Mouse (Mus musculus) cerebellum, adult 11-12 months (tissue): ENCODE measurements at regions not wholly inside any gene's neighbourhood (a gene's known extent, or its start where the extent isn't known, plus 50 kb on each side); places are given as distances from the start of the nearest gene placed in this dataset.

Source experiments
- DNase-seq: peaks from one replicate; pipeline ENCODE4 v3.0.0; 2022

DNA sequence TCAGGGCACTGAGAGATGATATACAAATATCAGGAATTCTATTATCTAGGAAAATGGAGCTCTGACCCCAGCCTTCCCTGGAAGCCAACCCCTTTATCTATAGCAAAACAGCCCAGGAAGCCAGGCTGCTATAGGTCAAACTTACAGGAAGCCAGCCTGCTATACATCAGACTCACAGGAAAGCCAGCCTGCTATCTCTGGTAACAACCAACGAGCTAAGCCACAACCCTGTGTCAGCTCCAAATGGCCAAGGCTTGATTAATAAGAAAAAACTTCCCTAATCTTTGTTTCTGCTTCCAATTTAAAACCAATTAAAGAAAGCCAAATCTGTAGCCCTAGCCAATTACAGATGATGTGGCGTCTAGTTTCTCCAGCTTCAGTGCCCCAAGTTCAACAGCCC lies 114.4 kb upstream of the Tab2 start:
- DNase-seq = no peak

DNA sequence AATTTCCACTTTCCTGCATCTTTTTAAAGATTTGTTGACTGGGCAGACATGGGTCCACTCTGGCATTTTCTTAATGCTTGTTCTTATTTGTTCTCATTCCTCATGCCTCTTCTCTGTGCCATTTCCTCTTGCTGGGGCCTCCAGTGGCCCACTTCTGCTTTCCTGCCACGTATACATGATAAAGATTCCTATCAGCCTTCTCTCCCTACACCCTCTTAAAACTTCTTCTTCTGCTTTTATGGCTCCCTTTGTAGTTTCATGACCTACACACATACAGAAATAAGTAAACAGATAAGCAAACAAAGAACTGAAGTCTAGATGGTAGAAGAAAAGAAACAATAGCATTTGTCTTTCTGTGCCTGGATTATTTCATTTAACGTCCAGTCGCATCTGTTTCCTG lies 110.9 kb upstream of the Tab2 start:
- DNase-seq = no peak

DNA sequence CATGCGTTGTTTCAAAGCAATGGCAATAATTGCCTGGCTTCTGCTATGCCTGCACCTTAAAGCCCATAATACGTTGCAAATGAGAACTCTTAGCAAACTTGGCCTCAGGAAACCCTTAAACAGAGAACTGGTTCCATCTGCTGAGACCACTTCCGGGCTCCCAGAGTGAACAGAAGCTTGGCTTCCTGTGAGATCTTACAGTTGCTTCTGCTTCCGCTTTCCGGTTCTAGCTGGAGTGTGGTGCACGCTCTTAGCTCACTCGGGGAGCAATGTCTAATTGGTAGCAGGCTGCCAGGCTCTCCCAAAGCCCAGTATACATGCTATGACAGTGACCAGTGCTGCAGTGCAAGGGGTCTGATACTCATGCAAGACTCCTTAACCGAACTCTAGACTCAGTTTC lies 109.7 kb upstream of the Tab2 start:
- no peak for DNase-seq

DNA sequence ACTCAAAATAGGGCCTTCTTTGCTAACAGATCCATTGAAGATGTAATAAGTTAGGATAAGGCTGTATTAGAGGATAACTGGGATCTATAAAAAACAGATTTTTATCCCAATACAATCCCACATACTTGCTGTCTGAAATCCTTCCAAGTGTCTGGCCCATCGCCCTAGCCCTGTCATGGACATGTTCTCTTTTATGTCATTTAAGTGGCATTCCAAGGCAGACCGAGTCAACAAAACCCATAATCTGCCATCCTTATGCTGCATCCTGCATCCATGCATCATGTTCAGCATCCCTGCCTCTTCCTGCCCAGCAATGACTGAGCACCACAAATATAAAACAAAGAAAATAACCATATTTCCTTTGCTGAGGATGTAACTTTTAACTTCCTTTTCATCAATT lies 108.3 kb upstream of the Tab2 start:
- no peak for DNase-seq

DNA sequence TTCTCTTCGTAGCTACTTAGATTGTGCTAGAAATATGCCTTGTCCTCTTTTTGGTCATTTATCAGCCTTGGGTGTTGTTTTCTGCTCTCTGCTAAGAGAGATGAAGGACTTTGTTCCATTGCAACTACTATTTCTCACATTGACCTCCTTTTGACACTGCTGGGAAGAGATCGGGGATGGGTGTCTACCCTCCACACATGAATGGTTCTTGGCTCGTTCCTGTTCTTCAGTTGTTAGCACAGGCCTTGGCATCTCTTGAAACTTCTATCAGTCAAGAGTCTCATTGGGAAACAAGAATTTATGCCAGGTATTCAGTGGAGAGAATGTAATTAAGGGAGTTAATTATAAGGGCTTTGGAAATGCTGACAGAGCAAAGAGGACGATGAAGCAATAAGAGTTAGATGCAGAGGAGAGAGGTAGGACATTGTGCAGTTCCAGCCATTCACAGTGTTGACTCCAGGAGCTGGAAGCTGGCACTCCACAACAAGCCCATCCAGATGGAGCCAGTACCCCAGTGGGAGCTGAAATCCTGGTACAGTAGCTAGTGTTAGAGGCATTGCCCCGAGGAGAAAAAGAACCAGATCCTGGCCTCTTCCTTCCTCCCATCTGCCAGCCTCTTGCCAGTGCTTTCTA lies 107.5 kb upstream of the Tab2 start:
- DNase-seq = peak; percentile 32

DNA sequence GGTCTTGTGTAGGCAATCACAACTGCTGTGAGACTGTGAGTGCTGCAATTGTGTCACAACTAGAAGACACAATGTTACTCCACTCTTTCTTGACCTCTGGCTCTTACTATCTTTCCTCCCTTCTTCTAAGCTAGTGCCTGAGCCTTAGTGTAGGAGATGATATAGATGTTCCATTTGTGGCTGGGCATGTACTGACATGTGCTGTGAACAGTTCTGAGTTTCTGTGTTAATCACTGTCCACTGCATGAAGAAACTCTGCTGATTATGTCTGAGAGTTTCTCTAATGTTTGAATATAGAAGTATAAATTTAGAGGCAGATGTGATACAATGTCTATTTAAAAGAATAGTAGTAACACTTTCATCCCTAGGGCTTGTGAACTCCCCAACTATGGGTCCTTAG lies 105.0 kb upstream of the Tab2 start:
- no peak for DNase-seq

DNA sequence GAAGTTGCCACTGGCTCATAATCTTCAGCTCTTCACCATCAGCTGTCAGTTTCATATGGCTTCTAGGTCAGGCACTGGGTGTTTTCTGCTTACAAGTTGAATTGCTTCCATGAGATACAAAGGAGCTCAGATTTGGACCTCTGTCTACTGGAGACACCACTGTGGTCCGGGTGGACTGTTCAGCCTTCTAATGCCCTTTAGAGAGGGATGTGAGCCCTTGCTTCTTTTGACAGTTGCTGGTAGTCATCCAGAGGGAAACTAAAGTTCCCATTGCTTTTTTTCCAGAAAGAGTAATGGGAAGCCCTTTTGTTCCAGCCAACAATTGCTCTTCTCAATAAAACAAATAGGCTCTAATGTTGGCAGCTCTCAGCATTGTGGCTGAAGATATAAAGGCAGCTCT lies 103.7 kb upstream of the Tab2 start:
- DNase-seq = peak; percentile 13

DNA sequence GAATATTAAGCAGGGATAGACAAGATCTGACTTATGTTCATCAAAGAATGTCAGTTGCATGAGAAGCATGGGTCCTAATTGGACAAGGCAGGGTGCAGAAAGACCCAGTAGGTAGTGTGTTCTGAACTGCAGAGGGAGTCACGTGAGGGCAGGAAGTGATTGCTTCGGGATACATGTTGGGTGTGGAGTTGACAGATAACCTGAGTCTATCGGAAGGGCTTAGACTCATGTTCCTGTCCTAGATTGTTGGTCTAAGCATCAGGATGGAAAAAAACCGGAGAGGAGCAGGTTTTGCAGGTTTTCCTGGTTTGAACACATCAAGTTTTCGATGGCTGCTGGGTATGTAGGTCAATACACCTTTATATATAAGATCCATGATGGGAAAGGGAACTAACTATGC lies 101.8 kb upstream of the Tab2 start:
- no peak for DNase-seq

DNA sequence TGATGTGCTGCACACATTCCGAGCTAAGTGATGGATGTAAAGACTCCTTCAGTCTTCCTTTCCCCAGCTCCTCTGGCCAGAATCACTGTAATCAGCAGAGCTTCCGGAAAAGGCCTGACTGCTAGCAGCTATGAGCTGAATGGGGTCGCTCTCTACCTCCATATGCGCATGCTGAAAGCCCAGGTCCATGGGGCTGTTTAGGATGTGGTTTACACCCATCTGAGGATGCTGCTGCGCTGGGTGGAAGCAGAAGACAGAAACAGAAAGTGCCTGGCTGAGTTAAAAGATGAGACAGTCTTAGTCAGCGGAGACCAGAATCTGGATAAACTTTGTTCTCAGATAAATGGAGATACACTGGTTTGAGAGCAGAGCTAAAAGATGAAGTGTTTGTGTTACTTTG lies 99.3 kb upstream of the Tab2 start:
- DNase-seq = no peak

DNA sequence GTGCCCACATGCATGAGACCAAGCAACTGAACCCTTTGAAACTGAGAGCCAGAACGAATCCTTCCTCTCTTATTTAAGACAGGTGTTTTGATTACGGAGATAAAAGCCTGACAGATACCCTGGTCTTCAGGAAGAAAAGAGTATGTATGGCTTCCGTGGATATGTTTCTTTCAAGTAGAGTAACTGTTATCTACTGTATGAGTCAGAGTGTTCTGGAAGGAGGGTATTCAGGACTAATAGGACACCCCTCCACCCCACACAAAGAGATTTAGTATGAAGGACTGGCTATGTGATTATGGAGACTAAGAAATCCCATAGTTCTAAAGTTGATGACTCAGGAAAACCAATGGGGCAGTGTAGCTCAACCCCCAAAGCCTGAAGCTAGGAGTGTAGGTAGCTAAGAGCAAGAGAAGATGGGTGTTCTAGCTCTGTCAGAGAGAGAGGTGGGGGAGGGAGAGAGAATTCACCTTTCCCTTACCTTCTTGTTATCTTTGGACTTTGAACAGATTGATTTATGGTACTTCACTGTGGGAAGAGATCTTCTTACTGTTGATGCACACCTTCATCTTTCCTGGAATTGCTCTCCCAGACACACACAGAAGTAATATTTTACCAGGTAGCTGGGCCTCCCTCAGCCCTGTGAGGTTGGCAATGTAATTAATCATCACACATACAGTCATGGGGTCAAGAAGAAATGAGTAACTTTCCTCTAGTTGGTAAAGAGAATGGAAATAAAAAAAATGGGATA lies 87.6 kb upstream of the Tab2 start:
- DNase-seq = no peak

DNA sequence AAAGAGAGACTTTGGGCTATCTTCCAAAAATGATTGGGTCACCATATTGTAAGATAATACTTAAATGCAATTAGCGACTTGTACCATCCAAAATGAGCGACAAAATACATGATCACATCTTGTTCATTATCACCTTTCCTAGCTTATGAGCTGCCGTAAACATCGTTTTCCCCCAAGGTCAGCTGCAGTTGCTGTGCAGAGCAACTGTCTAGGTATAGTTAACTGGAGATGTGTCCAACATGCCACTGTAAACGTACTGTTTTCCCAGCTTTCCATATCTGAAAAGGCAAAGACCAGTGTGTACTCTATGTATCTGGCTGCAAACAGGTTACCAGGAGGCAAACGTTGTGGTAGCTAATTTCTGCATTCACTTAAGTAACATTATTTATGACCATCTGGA lies 86.3 kb upstream of the Tab2 start:
- no peak for DNase-seq

DNA sequence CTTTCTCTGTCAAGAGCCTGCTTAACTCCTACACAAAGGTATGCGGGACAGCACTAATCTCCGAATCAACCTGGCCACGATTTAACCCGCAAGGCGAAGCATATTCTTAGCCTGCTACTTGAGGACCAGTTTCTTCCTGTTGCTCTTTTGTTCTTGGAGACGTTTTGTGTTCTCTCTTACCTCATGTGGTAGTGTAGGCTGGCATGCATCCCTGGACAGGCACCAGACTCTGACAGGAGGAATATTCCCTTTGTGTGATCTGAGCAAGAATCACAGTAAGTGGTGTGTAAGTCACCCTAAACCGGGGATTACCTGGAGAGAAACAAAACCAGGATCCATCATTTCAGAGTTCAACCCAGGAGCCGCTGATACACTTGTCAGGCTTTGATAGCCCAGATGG lies 85.8 kb upstream of the Tab2 start:
- no peak for DNase-seq

DNA sequence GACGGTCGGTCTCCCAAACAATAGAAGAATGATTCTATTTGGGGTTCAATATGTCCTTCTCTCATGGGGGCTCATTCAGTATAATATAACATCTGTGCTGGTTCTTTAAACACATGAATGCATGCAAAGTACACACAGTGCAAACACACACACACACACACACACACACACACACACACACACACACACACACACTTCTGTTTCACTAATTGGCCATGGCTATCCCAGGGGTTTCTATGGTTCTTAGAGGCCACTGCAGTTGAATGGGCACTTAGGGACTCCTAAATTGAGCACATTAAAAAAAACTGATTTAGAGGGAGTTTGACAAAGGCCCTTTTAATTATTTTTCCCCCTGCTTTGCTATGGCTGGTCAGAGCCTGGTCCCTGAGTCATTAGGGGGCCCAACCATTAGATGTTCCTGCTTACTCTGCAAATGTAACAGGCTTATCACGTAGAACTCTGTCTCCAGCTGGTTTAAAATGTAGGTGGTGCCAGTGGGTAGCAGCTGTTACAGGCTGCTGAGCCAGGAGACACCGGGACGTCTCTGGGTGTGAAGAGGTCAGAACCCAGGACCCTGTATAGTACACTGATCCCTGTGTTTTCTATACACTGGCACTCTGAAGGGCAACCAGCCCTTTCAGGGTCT lies 82.1 kb upstream of the Tab2 start:
- DNase-seq = no peak

DNA sequence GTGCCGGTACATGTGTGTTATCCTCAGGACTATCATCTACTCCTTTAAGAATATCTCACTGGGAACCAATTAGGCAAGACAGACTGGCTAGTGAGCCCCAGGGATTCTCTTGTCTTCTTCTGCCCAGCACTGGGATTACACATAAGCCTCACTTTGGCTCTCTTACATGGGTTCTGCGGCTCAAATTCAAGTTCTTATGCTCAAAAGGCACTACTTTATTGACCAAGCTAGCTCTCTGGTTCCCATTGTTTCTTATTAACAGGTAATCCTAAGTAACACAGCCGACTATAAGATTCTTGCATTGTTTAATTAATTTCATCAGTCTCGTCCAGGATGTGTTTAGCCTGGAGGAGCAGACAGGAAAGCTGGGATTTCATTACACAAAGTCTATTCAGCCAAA lies 80.3 kb upstream of the Tab2 start:
- DNase-seq = no peak

DNA sequence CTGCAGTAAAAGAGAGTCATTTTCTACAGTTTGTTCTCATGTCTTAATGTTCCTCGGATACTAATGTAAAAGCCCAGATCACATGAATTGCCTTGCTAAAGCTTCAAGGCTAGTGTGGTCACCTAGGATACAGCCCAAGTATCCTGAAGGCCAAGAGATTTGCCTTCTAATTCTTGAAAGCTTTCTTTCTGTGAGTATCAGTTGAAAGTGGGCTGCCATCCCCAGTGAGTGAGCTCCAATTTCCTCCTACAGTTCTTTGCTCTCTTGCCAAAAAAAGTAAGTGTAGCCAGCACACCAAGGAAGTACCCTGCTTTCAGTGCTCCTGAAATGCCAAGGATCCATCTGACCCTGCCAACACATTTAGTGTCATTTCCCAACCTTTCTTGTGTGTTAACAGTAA lies 79.3 kb upstream of the Tab2 start:
- DNase-seq = no peak

DNA sequence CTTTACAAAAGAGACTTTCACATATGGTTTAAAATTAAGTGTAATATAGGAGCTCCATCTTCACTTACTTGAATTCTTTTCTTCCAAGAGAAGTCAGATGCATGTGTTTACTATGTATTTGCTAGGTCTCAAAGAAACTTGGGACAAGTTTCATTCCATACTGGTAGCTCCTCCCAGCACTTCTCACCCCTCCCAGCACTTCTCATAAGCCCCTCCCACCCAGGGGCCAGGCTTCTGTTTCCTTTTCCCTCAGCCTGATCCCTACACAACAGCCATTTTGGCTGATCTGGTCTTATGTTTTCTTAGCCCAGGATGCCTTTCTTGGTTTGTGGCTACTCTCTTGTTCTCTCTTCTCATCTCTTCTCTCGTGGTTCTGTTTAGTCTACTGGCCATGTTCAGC lies 76.2 kb upstream of the Tab2 start:
- no peak for DNase-seq

DNA sequence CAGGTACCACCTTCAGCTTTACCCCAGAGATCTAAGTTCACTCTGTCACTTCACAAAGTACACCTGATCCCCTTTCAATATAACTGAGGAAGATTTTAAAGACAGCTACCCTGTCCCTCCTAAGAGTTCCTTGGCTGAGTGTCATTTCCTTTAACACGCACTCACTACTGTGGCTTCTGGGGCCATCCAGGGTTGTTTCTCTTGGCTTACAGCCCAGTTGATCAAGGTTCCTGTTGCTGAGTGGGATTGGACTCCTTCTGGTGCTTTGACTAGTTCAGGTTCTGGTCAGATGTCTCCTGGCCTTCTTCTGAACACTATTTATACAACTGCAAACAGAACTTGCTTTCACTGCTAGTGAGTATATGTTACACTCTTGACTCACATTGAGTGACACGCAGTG lies 72.8 kb upstream of the Tab2 start:
- DNase-seq = no peak

DNA sequence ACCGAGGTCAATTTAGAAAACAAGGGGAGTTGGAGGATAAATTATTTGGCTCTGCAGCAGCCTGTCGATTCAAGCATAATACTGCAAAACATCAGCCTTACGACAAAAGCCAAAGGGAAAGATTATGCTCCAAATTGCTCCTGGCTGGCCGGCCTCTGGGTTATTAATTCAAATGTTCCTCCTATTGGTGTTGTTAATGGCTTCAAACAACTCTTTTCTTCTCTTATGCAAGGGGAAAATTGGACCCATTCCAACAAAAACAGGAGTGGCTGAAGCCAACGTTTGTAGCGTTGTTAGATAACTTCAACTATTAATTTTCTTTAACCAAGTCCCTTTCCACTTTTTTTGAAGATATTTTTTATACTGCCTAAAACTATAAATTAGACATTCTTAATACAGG lies 71.0 kb upstream of the Tab2 start:
- no peak for DNase-seq

DNA sequence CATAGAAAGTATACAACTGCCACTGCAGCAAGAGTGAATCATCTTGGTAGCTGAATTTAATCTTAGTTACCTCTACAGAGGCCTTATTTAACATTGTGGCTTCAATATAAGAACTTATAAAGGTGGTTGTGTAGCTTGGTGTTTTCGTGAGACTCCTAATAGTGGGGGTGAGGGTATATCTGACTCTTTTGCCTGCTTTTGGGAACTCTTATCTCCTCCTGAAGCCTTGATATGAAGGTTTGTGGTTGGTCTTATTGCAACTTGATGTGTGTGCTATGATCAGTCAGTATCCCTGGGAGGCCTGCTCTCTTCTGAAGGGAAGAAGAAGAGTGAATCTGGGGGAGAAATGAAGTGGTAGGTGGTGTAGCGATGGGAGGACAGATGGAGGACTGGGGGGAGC lies 67.7 kb upstream of the Tab2 start:
- DNase-seq = no peak

DNA sequence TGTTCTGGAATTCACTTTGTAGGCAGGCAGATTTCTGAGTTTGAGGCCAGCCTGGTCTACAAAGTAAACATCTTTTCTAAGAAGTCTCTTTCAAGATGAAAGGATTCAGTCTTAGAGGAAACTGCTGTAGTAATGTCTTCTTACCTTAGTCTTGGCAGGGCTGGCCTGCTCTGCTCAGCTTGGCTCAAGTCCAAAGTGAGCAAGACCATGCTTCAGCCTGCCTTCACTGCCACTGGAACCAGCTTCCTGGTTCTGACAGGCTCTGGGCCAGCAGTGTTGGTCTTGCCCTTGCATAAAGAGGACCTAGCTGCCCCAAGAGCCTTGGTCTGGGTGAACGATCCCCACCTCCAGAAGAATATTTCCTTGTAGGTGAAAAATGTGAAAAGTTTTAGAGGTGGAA lies 65.9 kb upstream of the Tab2 start:
- no peak for DNase-seq

DNA sequence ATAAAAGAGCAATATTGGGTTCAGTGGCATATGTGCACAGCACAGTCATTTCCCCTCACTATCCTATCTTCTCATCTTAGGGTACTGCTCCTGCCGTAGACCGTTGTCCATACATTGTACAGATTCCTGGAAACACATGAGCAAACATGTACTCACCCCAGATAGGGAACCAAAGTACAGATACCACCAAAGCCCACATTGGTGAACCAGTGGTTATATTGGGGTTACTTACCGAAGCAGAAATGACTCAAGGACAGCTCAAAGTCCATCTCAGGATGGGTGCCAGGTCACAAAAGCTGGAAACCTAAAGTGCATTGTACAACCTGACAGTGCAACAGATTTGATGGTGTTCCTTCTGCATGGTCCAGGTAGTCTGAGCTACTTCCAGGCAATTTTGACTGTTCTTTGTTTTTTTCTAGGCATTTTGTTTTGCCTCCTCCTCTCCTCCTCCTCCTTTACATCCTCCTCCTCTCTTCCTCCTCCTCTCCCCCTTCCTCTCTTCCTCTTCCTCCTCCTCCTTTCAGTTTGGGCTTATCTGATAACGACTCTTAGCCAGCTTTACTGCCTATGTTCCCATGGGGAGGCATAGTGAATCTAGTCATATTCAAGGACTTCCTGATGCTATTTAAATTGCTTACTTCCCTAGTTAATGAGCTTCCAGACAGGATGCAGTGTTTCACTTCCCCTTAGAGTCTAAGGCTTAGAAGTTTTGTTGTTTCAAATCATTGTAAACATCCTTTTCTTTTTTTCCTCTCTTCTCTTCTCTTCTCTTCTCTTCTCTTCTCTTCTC lies 65.1 kb upstream of the Tab2 start:
- no peak for DNase-seq

DNA sequence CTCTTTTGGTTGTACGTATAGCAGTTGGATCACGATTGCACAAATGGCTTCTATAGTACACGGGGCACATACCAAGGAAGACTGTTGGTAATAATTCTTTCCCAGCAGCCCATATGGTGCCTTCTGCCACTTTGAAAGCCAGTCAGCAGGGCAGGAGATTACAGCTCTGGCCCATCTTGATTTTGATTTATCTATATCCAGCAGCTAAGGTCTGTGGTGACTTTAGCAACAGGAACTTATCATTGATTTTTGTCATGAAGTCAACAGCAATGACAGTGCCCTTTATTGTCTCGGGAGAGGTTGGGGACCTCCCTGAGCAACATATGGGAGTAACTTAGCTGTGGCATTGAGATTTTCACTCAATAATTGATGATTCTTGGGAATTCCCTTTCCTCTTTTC lies 64.1 kb upstream of the Tab2 start:
- DNase-seq = no peak

DNA sequence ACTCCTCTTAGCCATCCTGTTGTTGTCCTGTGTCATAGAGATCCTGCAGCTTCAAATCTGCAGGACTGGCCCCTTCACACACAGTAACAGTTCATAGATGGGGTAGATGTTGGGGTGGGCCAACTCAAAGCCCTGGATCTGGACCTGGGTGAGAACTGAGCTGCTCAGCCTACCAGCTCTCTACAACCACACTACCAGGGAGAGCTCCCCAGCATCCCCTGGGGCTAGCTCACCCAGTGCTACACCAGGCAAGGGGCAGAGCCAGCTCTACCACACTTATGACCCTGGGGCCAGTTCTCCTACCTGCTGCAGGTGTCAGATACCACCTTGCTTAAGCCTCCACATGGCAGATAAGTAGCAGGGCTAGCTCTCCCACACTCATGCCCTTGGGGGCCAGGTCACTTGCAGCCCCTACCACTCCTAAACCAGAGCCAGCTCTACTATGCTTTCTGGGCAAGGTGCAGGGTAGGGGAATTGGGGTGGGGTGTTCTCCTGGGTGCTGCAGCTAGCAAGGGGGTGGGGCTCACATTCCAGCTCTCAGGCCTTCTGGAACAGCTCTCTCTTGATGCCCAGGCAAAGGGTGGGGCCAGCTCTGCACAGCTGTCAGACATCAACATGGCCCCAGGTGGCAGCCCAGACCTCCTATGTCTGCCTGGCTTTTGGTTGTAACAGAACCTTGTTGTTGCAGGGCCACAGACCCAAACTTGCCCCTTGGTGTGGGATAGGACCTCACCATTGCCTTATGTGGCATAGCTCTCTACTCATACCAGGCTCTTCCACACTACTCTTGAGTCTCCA lies 62.4 kb upstream of the Tab2 start:
- DNase-seq = no peak
